Mouse (Mus musculus): ENCODE measurements around the gene Vmn2r54.
"Not testable (repeated sequence)": the region's sequence is repeated elsewhere in the genome, so short reads cannot be mapped to it uniquely, and the experiment has no call there.

Gene Vmn2r54

GRCm38 (mm10) chr7:12640219-12640618 lies at the start of gene Vmn2r54:
Gene Vmn2r54 (minus strand): TSS chr7:12640319.
- DNase-seq (ENCODE audit: low spot score in 2 of 2): not testable (repeated sequence)

GRCm38 (mm10) chr7:12684903-12685302 lies 44.8 kb upstream of the Vmn2r54 start, which contains the start of gene Vmn2r55:
Gene Vmn2r55 (minus strand): TSS chr7:12685003.
- not testable (repeated sequence) for DNase-seq (ENCODE audit: low spot score in 2 of 2)

DNA sequence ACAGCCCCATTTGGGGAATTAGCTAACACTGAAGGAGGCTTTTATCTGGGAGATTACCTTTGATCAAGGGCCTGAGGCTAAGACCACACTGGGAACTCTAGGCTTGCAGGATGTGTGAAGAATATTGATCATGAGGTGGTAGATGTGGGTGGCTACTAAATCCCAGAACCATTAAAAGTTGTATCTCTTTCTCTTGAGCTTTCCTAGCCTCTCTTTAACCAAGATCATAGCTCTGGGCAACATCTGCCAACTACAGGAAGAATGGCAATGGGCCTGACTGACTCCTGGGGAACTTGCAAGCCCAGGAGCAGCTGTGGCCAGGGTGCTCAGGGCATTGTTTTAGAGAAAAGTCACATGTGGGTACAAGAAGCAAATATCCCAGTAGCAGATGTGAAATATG lies 31.4 kb downstream of the Vmn2r54 start, which contains the start of gene Vmn2r53:
Gene Vmn2r53 (minus strand): TSS at position 101 of the 400 bp plus-strand sequence.
- no peak for DNase-seq (ENCODE audit: low spot score in 2 of 2)

Measured in frontal cortex, postnatal 25 days (tissue).